Mouse (Mus musculus): Measurements from ENCODE around the gene Rpl7l1. TPM values are rescaled to one million over a fixed set of nuclear protein-coding genes. Genes with fewer than 3 reads are reported as not detected.

Rpl7l1 gene
- 242 and 248 TPM in 2 replicates for polyA plus RNA-seq (2016; fragmentation: Nextera tagmentation; extraction: Ambion mirVana)

GRCm38 (mm10) chr17:46782341-46783221 lies at the start of gene Rpl7l1:
Rpl7l1 (minus strand) TSS chr17:46782672.
- under 1% methylated on average over 44 of the region's 44 CpGs for WGBS
- H3K27me3 ChIP-seq (ENCODE audit: poor library complexity, severe bottlenecking), result no peaks in the 10 kb centered on the region
- peak within 1 kb of the TSS; percentile 76 for H3K4me3 ChIP-seq
- peaks cover 8% of the 10 kb centered on the region for H3K4me1 ChIP-seq
- peak within 1 kb of the TSS; percentile 93 for H3K27ac ChIP-seq
- peaks cover 38% of the 10 kb centered on the region for H3K36me3 ChIP-seq (replicated peaks)
- peak; percentile 92 for DNase-seq (ENCODE audit: extremely low spot score, low spot score)
- H3K9me3 ChIP-seq, result no peaks in the 10 kb centered on the region; the same call in 1 of the 2 replicates

DNA sequence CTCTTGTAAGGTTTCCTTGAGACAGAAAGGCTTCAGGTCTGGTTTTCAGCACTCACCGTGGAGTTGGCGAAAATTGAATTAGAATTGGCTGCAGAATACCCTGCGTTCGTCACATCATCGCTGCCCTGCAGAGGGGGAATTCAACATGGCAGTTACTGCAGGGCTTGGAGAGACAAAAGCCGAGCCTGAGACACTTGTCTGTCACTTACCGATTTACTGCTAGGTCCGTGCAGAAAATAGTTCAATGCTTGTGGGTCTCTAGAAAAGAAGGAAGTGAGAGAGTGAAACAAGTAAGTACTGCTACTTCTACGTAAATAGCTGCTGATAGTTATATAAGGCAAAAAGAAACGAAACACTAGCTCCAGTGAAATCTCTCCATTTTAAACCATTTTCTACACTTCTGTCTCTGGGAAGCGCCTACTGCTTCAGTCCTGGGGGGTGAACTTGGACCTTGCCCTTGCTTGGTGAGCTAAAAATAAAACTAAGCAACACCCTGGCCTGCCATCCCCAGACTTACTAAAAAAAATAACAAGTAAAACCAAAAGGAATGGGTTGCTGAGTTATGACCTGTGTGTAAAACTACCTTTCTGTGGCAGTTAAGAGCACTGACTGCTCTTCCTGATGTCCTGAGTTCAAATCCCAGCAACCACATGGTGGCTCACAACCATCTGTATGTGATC lies 47.5 kb upstream of the Rpl7l1 start:
- Histone ChIP-seq H3K27ac (no peak overlapping the region), H3K4me1 (0 out of 2 replicates have a peak, but pooled peaks cover 4% of the 10 kb centered on the region), H3K27me3 (ENCODE audit: poor library complexity, severe bottlenecking) (no peaks in the 10 kb centered on the region), H3K4me3 (no peak overlapping the region), H3K36me3 (replicated peaks) (peaks cover 35% of the 10 kb centered on the region), H3K9me3 (no peaks in the 10 kb centered on the region)
- 92% methylated on average over 11 of the region's 11 CpGs for WGBS
- DNase-seq (ENCODE audit: extremely low spot score, low spot score), result no peak

GRCm38 (mm10) chr17:46828935-46829334 lies 46.5 kb upstream of the Rpl7l1 start:
- H3K4me1 ChIP-seq, result 0 out of 2 replicates have a peak, but pooled peaks cover 4% of the 10 kb centered on the region
- 95% methylated on average over 3 of the region's 3 CpGs for WGBS
- no peaks in the 10 kb centered on the region for H3K9me3 ChIP-seq
- no peaks in the 10 kb centered on the region for H3K27me3 ChIP-seq (ENCODE audit: poor library complexity, severe bottlenecking)
- no peak for DNase-seq (ENCODE audit: extremely low spot score, low spot score)
- no peak overlapping the region for H3K27ac ChIP-seq
- peaks cover 45% of the 10 kb centered on the region for H3K36me3 ChIP-seq (replicated peaks)
- no peak overlapping the region for H3K4me3 ChIP-seq

DNA sequence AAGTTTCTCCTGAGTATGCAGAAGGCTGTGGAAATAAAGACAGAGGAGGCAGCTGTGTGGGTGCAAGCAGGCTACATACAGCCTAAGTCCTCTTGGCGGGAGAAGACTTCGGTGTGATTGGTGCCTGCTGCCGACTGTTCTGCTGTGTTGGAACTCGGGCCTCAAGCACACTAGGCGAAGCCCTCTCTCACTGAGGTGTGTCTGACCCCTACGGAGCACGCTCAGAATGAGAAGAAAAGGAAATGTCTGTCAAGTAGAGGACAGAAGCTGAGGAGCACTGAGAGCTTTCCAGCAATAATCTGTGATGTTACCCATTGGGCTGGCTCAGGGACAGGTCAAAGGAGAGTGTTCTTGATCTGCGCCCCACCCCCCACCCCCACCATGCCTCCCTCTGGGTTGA lies 40.6 kb upstream of the Rpl7l1 start:
- peaks cover 86% of the 10 kb centered on the region for H3K36me3 ChIP-seq (replicated peaks)
- DNase-seq (ENCODE audit: extremely low spot score, low spot score), result no peak
- 92% methylated on average over 8 of the region's 8 CpGs for WGBS
- no peaks in the 10 kb centered on the region for H3K27me3 ChIP-seq (ENCODE audit: poor library complexity, severe bottlenecking)
- H3K4me3 ChIP-seq, result no peak overlapping the region
- no peak overlapping the region for H3K27ac ChIP-seq
- H3K9me3 ChIP-seq, result no peaks in the 10 kb centered on the region
- H3K4me1 ChIP-seq, result no peaks in the 10 kb centered on the region

DNA sequence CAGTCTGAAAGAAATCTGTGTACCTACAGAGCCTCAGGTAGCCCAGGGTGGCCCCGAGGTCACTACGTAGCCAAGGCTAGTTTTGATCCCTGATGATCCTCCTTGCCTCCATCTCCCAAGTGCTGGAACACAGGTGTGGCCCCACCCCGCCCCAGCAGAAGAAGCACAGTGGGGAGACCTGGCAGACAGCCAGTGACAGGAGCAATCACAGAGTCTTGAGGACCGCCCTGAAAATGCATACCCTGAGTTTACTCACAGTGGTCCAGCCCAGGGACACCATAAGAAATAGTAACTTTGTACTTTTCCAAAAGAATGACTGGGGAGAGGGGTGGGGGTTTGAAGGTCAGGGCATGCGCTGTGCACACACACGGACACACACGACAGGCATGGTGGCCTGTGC lies 38.2 kb upstream of the Rpl7l1 start:
- H3K4me3 ChIP-seq, result no peak overlapping the region
- WGBS, result 97% methylated on average over 7 of the region's 7 CpGs
- no peak for DNase-seq (ENCODE audit: extremely low spot score, low spot score)
- H3K36me3 ChIP-seq (replicated peaks), result peaks cover 79% of the 10 kb centered on the region
- H3K9me3 ChIP-seq, result no peaks in the 10 kb centered on the region
- H3K4me1 ChIP-seq, result peaks cover 5% of the 10 kb centered on the region; the same call in 1 of the 2 replicates
- no peak overlapping the region for H3K27ac ChIP-seq
- no peaks in the 10 kb centered on the region for H3K27me3 ChIP-seq (ENCODE audit: poor library complexity, severe bottlenecking)

- WGBS, result 91% methylated on average over 12 of the region's 12 CpGs
- no peak overlapping the region for H3K4me3 ChIP-seq
- H3K27me3 ChIP-seq (ENCODE audit: poor library complexity, severe bottlenecking), result no peaks in the 10 kb centered on the region
- H3K36me3 ChIP-seq (replicated peaks), result peaks cover 65% of the 10 kb centered on the region
- H3K9me3 ChIP-seq, result no peaks in the 10 kb centered on the region
- H3K27ac ChIP-seq, result no peak overlapping the region
- no peak for DNase-seq (ENCODE audit: extremely low spot score, low spot score)
- H3K4me1 ChIP-seq, result peaks cover 5% of the 10 kb centered on the region; the same call in 1 of the 2 replicates
Observed at GRCm38 (mm10) chr17:46817734-46818158, 35.3 kb upstream of the Rpl7l1 start.

GRCm38 (mm10) chr17:46816306-46816705 lies 33.8 kb upstream of the Rpl7l1 start:
- peaks cover 5% of the 10 kb centered on the region; the same call in 1 of the 2 replicates for H3K4me1 ChIP-seq
- H3K27me3 ChIP-seq (ENCODE audit: poor library complexity, severe bottlenecking), result no peaks in the 10 kb centered on the region
- no peak for DNase-seq (ENCODE audit: extremely low spot score, low spot score)
- 72% methylated on average over 13 of the region's 13 CpGs for WGBS
- H3K36me3 ChIP-seq (replicated peaks), result peaks cover 66% of the 10 kb centered on the region
- no peak overlapping the region for H3K27ac ChIP-seq
- H3K4me3 ChIP-seq, result no peak overlapping the region
- H3K9me3 ChIP-seq, result no peaks in the 10 kb centered on the region

- no peaks in the 10 kb centered on the region for H3K27me3 ChIP-seq (ENCODE audit: poor library complexity, severe bottlenecking)
- no peak overlapping the region for H3K27ac ChIP-seq
- no peaks in the 10 kb centered on the region for H3K9me3 ChIP-seq
- peaks cover 60% of the 10 kb centered on the region for H3K36me3 ChIP-seq (replicated peaks)
- 92% methylated on average over 6 of the region's 6 CpGs for WGBS
- no peak overlapping the region for H3K4me3 ChIP-seq
- peaks cover 5% of the 10 kb centered on the region; the same call in 1 of the 2 replicates for H3K4me1 ChIP-seq
- DNase-seq (ENCODE audit: extremely low spot score, low spot score), result no peak
Observed at GRCm38 (mm10) chr17:46814497-46814896, 32.0 kb upstream of the Rpl7l1 start.

- H3K36me3 ChIP-seq (replicated peaks), result peaks cover 61% of the 10 kb centered on the region
Observed at GRCm38 (mm10) chr17:46813637-46814036, 31.2 kb upstream of the Rpl7l1 start.

DNA sequence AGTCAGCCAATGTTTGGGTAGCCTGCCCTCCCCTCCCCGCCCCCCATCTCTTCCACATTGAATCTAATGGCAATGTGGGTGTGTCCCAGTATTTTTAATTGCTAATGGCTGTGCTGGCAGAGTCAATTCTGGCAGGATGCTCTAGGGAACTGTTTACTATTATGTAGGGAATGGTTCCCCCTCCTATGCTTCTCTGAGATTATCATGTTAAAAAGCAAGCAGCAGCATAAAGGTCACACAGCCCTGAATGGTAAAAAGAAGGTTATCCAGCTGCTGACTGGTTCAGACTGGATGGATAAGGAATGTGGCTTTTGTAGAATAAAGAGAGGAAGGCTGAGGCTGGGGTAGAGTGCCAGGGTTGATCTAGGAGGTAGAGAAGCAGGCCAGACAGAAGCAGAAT lies 30.0 kb upstream of the Rpl7l1 start:
- no peak overlapping the region for H3K4me3 ChIP-seq
- H3K36me3 ChIP-seq (replicated peaks), result peaks cover 63% of the 10 kb centered on the region
- H3K4me1 ChIP-seq, result peaks cover 5% of the 10 kb centered on the region; the same call in 1 of the 2 replicates
- 92% methylated on average over 1 of the region's 1 CpGs for WGBS
- H3K27ac ChIP-seq, result no peak overlapping the region
- H3K9me3 ChIP-seq, result no peaks in the 10 kb centered on the region
- no peaks in the 10 kb centered on the region for H3K27me3 ChIP-seq (ENCODE audit: poor library complexity, severe bottlenecking)
- no peak for DNase-seq (ENCODE audit: extremely low spot score, low spot score)

More at GRCm38 (mm10) chr17:46813637-46814036, 31.2 kb upstream of the Rpl7l1 start:
- H3K27me3 ChIP-seq (ENCODE audit: poor library complexity, severe bottlenecking), result no peaks in the 10 kb centered on the region
- no peaks in the 10 kb centered on the region for H3K9me3 ChIP-seq
- WGBS, result 86% methylated on average over 8 of the region's 8 CpGs
- DNase-seq (ENCODE audit: extremely low spot score, low spot score), result no peak
- H3K4me1 ChIP-seq, result peaks cover 5% of the 10 kb centered on the region; the same call in 1 of the 2 replicates
- no peak overlapping the region for H3K27ac ChIP-seq
- H3K4me3 ChIP-seq, result no peak overlapping the region

- no peak overlapping the region for H3K27ac ChIP-seq
- H3K4me1 ChIP-seq, result no peaks in the 10 kb centered on the region
- DNase-seq (ENCODE audit: extremely low spot score, low spot score), result no peak
- peaks cover 73% of the 10 kb centered on the region for H3K36me3 ChIP-seq (replicated peaks)
- no peaks in the 10 kb centered on the region for H3K27me3 ChIP-seq (ENCODE audit: poor library complexity, severe bottlenecking)
- 87% methylated on average over 3 of the region's 3 CpGs for WGBS
- H3K9me3 ChIP-seq, result no peaks in the 10 kb centered on the region
- H3K4me3 ChIP-seq, result no peak overlapping the region
Observed at GRCm38 (mm10) chr17:46810672-46811071, 28.2 kb upstream of the Rpl7l1 start.

- peaks cover 77% of the 10 kb centered on the region for H3K36me3 ChIP-seq (replicated peaks)
- WGBS, result 89% methylated on average over 6 of the region's 6 CpGs
- H3K27ac ChIP-seq, result no peak overlapping the region
- DNase-seq (ENCODE audit: extremely low spot score, low spot score), result no peak
- no peaks in the 10 kb centered on the region for H3K4me1 ChIP-seq
- no peaks in the 10 kb centered on the region for H3K27me3 ChIP-seq (ENCODE audit: poor library complexity, severe bottlenecking)
- no peaks in the 10 kb centered on the region for H3K9me3 ChIP-seq
- no peak overlapping the region for H3K4me3 ChIP-seq
Observed at GRCm38 (mm10) chr17:46809131-46809830, 26.8 kb upstream of the Rpl7l1 start.
